Mouse (Mus musculus) embryonic fibroblast, embryonic 13.5 days (primary cell): ENCODE measurements around the gene Hist1h1a.

Experiments
- CTCF ChIP-seq: IDR thresholded peaks from 2 replicates; pipeline ENCODE4 v1.5.1; 2011; ENCODE audit warnings: mild to moderate bottlenecking, control low read depth, low read length, moderate library complexity, borderline replicate concordance; ENCODE audit not compliant: insufficient read depth
- POLR2A ChIP-seq: IDR thresholded peaks from 2 replicates; pipeline ENCODE4 v1.6.1; 2011; ENCODE audit warnings: low read depth, mild to moderate bottlenecking, control low read depth, low read length, moderate library complexity

DNA sequence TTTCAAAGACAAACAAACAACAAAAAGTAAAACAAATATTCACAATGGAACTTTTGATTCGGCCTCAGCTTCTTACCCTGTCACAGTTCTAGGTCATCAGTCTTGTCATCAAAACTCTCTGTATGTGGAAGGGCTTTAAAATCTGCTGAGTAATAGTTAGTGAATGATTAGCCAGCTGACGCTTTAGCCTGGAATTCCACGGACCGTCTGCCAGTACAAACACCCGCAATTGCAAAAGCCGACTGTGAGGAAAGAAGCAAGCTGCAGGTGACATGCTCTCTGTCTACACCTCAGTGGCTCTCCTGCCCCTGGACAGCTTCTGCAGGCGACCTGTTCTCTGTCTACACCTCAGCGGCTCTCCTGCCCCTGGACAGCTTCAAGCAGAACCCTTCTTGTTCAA, 33.0 kb upstream of the Hist1h1a start:
- TF ChIP-seq CTCF (no peak), POLR2A (no peak)
